Mouse (Mus musculus): ENCODE data around the gene Col4a1.

Gene Col4a1

DNA sequence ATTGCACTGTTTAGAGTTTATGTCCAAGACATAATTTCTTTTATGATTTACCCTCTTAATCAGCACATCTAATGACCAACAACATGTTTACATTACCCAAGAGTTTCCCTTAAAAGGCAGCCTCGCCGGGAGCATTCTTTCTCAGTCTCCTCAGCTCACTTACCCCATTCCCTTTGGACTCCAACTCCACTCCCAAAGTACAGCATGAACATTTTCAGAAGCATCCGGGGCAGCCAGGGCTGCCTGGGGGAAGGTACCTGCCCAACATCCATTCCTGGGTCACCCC lies 13.4 kb downstream of the Col4a1 start:
- no peak for DNase-seq (ENCODE audit: low read depth, low spot score)

DNA sequence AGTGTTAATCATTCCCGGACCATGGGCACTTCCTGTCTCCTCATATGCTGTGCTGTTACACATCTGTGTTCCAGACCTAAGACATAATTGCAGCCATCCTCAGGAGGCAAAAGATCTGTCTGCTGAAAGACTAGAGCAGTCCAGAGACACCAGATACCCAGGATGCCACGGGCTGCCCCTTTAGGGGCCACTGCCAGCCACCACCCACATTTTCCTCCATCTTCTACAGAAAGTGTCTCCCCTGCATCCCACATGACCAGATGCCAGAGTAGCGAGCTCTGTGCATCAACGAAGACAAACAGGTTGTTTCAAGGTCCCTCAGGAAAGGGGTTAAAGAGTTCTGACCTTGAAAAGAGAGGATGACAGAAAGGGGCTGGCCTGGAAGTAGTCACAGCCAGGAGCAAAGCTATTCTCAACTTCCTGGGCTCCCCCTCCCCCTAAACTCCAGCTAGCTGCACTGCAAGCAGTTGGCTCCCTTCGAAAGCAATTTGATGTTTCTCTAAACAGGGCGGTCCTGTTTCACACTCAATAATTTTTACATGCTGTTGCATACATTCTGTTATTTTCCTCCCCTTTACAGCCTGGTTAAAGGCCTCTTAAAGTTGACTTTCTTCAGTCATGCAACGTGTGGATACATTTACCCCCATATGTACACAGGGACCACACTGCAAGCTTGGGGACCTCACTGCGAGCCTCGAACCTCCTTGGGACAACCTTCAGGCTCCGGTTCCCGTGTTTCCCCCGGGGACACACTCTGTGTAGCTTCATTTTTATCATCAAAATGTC lies 13.9 kb downstream of the Col4a1 start:
- peak; percentile 40 for DNase-seq (ENCODE audit: low read depth, low spot score)

DNA sequence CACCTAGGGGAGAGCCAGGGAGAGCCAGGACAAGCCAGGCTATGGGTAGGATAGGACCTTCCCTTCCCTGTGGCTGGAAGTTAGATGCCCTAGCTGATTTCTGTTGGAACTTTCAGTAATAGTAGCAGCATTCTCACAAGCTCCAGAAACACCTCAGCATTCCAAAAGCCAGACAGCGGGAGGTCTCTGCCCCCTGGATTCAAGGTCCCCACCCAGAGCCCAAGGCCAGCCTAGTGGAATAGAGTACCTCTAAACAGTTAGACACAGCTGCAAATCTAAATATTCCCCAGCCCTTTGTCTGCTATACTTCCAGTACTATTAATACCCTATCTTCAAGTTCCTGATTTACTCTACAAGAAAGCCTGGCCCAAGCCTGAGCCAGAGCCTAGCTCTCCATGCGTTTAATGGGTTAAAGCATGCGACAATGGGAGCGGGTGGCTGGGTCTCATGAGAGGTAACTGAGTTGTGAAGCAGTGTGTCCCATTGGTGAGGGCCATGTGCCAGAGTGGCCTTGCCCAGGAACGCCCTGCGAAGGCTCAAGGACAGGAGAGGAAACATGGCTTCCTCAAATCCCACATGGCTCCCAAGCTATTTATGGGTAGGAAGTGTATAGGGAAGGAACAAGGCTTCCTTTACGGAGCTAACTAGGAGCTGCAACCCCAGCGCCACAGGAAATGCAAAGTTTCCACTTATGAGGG lies 15.3 kb downstream of the Col4a1 start:
- DNase-seq (ENCODE audit: low read depth, low spot score), result no peak

DNA sequence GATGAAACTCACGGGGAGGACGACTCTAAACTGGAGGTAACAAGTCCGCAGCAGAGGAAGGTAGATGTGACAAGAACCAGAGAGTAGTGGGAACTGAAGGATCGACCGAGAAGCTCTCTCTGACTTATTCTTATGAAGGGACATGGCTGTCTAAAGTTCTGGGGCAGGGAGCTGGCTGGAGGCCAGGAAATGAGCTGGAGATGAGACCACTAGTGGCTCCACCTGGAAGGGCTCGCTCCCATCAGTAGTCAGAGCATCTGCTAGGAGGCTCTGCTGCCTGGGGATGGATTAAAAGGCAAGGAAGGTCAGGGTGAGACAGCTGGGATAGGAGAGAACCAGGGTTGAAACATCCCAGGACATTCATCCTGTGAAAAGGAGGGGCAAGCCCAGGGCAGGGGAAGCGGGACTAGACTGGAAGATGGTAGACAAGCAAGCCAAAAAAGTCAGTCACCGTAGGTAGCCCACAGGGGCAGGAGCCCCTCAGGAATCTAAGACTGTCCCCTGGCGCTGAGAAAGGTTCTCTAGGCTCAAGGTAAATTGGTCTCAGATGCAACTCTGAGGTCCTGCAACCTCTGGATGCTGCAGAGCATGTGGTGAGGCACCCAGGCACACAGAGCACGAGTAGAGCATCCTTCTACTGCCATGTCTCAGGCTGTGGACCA lies 16.2 kb downstream of the Col4a1 start:
- no peak for DNase-seq (ENCODE audit: low read depth, low spot score)

DNA sequence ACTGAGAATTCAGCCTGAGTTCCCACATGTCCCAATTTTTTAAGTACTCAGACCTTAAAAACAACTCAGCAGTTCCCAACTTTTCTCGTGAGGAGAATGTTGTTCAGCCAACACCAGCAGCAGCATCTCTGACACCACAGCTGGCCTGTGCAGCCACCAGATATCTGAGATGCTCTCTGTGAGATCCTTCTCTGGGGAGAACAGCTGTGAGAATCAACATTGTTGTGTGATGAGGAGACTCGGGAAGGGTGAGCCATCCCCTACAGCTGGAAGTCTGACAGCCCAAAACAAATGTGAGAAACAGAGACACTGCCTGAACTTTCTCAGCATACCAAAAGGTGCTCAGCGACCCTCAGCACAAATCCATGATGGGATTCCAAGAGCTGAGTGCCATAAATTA lies 20.0 kb downstream of the Col4a1 start:
- peak; percentile 49 for DNase-seq (ENCODE audit: low read depth, low spot score)

DNA sequence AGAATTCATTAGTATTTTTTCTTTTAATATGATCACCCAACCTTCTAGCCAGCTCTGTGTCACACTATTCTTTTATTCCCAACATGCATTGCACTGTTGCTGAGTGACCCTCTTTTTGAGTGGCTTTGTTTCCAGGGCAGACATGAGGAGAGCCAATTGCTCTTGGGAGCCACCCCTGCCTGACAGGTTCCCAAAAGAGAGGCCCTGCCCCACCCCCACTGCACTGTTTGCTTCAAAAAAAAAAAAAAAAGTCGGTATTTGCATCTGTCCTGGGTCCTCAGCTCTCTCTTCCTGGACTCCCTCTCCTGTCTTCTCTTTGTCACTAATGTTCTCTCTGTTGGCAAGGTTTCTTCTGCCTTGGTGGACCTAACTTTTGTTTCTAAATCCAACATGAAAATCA lies 22.1 kb downstream of the Col4a1 start:
- no peak for DNase-seq (ENCODE audit: low read depth, low spot score)

DNA sequence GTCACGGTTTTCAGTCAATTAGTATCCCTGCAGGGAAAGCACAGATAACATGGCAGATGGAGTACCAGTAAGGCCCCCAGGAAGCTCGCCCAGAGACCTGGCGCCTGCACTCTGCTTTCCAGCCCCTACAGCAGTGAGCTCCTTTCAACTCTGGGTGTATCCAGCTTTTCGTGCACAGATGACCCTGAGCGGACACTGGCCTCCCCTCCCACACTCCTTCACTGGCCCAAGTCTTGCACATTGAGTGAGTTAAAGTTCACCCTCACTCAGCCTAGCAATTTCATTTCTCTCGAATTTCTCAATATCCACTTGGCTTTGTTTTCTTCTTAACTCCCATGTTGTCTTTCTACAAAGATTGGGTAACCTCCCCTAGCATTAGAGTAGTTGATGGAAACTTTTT lies 24.3 kb downstream of the Col4a1 start:
- DNase-seq (ENCODE audit: low read depth, low spot score), result no peak

DNA sequence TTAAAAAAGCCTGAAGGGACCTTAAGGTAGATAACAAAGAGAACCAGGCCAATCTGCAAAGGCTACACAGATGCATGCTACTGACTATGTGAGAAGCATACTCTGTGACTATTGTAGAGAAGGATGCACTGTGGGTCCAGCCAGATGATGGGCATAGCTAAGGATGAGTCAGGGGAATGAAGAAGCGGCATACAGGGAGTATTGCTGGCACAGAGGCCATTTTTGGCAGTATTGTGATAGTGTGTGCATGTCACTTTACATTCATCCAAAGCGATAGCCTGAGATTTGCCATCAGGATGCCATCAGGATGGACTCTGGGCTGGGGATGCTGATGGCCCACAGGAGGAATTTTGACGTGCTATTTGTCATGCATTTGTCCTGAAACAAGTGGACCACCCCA lies 25.5 kb downstream of the Col4a1 start:
- DNase-seq (ENCODE audit: low read depth, low spot score), result peak; percentile 59

DNA sequence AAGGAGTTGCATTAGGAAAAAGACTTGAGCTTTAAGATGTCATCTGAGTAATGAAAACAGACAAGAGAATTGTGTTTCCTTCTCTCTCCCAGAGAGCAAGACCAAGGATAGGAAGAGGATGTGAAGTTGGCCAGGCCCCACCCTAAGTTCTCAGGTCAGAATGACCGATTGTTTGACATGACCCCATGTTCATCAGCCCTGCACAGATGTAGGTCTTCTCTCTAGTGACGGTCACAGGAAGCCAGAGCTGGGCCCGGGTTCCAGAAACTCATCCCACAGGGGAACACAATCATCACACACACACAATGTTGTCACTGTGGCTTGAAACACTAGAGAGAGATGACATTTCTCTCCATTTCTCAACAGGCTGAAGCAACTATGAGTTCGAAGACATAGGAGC lies 27.2 kb downstream of the Col4a1 start:
- no peak for DNase-seq (ENCODE audit: low read depth, low spot score)

DNA sequence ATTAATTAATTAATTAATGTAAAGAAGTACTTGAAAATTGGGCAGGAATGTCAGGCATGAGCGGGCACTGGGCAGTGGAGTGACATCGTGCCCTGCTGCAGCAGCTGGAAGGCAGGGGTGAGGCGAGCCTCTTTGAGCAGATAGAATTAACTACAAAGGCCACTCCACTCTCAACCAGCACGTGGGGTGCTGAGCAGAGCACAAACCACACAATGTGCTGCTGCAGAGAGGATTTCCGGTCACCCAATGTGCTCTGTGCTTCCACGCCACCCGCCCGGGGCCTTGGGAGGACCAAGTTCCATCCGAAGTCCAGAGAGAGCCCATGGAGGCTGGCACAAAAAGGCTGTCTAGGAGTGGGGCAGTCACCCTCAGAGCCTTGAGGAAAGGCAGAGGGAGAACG lies 29.4 kb downstream of the Col4a1 start:
- DNase-seq (ENCODE audit: low read depth, low spot score), result no peak

DNA sequence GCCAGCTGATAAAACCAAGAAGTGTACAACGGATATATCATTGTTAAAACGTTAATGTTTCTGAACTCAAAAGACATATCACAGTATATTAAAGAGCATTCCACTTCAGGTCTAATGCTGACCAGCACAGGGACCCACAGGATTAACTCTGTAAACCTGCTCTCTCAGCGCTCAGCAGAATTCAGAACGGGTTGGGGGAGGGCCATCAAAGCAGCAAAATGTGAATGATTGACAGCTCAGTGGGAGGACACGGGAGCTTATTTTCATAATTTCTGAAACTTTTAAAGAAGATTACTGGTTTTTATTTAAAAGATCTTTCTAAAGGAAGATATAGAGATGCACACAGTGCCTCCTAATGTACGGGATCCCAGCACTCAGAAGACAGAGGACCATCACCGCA lies 29.9 kb downstream of the Col4a1 start:
- DNase-seq (ENCODE audit: low read depth, low spot score), result no peak

DNA sequence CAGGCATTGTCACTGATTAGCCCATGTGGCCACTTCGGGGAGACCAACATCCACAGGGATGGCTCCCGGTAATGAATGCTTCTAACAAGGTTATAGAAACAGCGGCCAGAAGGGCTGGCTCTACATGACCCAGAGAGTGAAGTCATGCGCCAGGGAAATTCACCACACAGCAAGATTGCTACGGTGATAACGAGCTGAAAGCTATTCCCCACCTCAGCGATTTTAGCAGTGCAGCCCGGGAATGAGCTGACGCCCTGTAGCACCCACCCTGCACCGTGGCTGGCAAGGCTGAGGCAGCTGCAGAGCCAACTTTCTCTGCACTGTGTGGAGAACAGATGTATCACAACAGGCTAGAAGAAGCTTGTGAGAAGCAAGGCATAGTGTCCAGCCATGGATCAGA lies 30.5 kb downstream of the Col4a1 start:
- no peak for DNase-seq (ENCODE audit: low read depth, low spot score)

DNA sequence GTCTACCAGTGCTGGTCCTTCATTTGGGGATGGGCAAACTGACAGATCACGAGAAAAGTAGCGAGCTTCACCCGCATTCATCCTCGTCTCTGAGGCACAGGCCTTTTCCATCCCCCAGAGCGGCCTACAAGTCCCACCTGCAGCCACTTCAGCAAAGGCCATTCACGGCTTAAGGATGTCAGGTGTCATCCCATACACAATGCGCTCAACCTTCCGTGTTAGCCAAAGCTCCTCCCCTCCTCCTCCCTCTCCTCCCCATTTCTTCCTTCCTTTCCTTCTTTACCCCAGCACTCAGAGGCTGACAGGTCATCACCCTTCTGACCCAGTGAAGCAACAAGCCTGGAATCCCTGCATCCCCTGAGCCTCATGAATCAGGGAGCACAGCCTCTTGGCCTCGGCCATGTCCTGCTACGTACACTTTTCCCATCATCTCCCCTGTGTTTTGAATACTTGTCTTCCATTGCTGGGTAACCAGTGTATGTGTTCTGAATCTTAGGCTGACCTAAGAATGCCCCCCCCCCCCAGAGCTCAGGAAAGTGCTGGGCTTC lies 31.8 kb downstream of the Col4a1 start:
- no peak for DNase-seq (ENCODE audit: low read depth, low spot score)

DNA sequence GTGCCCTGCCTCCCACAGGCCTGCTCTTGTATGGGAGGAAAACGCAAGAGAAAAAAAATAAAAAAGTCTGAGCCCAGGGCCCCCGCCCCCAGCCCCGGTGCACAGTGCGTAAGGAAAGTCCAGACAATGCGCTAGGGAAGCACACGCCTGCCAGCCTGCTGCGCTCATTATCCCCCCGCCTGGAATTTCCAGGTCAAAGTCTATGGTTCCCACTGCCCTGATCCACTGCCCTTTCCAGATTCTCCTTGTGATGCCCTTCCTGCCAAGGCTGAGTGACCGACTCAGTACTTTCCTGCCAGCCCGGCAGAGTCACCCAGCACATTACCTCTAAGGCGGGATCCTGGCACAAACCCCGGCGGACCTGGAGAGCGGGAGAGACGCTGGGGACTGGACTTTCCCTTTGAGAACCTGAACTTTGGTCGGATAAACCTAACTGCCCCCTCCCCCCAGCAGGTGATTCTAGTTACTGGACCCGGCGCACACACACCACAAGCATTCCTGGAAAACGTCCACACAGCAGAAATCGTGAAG lies 33.3 kb downstream of the Col4a1 start:
- no peak for DNase-seq (ENCODE audit: low read depth, low spot score)

DNA sequence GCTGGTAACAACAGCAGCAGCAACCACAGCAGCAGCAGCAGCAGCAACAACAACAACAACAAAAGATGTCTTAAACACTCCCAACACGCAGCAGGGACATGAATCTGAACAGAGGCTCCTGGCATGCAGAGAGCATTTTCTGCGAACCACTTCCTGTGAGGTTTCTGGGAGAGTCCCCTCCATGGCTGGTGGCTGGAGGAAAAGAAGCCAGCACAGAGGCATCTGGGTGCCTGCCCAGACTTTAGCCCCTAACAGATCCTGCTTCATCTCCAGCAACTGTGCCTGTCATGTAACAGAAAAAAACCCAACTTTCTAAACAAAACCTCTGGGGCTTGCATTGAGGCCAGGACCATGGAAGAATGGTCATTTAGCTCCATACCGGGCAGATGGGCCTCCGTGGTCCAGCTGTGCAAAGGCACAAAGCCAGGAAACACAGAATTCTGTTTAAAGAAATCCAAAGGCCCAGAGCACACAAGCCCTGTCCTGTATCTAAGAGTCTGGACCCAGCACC lies 34.5 kb downstream of the Col4a1 start:
- DNase-seq (ENCODE audit: low read depth, low spot score), result peak; percentile 87

DNA sequence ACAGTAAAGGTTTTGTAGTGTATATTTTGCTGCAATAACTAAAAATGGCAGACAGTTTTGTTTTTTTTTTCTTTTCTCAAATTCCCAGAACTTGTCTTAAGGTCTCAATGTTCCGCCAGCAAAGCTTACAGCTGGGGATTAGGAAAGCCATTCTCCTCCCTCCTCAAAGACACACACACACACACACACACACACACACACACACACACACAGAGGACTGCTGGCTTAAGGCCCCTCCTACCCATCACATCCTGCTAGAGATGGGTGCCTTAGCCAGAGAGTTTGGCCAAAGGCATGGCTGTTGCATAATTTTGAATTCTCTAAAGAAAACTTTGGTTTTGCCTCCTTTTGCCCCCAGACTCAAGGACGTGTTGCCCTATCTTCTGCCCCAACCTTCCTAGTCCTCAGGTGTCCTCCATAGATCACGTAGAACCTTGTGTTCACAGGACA lies 35.0 kb downstream of the Col4a1 start:
- peak; percentile 55 for DNase-seq (ENCODE audit: low read depth, low spot score)

DNA sequence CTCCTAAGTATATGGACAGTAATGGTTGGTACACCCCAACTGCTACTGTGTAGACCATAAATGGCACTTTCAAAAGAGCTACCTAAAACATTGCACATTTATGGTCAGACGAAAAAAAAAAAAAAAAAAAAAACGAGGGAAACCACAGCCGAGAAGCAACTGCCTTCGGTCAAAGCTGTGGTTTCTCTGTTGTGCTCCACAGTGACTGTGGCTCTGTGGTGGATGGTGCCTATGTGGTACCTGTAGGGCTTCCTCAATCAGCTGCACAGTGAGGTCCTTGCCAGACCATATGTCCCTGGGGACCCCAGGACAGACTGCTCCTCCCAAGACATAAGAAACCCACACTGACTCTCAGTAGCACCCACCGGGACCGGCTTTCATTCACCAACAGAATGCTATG lies 36.3 kb downstream of the Col4a1 start:
- no peak for DNase-seq (ENCODE audit: low read depth, low spot score)

DNA sequence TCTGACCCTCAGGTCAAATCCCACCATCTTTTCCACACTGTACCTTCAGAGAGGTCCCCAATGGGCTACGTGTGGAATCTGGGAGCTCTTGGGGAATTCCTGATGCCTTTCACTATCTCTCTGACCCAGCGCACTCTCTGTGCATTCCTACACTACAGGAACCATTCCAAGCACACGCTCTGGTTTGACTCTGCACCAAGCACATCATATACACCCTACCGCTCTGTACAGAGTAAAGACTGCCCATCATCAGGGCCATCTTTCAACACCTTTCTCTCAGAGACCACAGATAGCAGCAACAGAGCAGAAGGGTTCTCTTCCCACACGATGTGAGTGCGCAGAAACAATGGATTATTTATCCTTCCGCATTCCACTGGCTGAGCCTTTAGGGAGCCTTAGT lies 38.2 kb downstream of the Col4a1 start:
- peak; percentile 61 for DNase-seq (ENCODE audit: low read depth, low spot score)

DNA sequence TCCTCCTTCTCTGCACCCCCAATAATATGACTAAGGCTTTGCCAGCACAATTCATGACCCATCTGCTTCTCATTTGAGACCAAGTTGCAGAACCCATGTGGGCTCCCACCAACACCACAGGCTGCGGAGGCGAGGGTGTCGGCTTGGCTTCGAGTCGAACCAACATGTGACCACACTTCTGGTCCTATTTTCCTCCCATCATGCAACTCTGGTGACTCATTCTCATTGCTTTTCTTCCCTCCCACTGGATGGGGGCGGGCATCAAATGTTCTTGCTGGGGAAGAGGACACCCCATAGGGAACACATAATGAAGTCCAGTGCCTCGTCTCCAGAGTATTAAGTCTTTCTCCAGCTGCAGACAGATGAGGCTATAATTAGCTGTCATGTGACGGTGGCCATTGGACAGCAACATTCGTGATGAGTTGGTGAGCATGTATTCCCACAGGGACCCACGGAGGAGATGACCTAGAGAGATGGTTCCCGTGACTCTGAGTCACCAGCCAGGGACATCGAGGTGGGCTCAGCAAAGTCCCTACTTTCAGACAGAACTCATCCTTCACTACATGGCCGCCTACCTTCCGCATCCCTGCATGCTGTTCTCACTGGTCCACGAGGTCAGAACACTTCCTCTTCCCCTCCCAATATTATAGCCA lies 39.0 kb downstream of the Col4a1 start:
- peak; percentile 99 for DNase-seq (ENCODE audit: low read depth, low spot score)

DNA sequence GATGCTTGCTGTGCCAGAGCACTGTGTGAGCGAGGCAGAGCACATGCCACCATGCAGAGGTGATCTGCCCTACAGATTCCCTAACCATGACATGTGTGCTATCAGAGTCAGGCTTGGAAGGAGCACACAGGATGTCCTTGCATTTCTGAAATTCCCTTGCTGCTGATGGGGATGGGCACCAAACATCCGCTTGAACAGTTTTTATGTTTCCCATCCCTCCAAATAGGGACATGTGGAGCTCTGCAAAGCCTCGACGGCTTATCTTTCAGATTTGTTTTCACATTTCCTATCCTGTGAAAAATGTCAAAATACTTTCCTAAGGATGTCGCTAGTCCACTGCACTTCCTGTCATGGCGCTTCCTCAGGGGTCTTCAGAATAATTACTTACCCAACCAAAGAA lies 40.4 kb downstream of the Col4a1 start:
- DNase-seq (ENCODE audit: low read depth, low spot score), result no peak

DNA sequence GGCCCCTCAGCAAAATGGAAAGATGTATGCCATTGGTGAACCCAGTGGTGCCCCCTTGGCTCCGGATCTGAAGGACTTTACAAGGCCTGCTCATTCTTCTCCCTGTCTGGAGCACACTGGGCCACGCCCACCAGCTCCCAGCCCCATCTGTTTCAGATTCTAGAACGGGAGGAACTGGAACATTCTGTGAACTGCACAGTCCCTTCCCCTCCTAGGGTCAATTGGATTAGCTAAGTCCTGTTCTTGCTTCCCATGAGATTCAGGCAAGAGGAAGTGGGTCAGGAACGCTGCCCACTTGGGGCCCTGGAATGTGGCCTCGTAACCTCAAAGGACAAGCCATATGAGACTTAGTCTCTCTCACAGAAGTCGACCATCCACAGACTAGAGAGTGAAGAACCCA lies 41.8 kb downstream of the Col4a1 start:
- DNase-seq (ENCODE audit: low read depth, low spot score), result peak; percentile 73

DNA sequence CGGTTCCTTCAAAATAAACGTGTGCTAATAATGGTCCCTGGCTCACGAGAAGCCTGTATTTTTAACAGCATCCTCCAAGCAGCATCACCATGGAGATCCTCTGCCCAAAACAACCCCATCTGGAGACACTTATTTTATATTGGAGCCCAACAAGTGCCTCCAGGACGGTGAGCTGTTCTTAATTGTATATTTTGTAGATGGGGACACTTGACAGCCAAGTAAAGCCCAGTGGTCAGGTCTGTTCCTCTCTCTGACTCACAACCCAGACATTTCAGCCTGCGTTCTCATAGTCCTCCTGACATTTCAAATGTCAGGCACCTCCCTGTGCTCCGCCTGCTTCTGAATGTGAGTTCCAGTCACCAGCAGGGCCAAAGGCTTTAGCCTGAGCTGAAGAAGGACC lies 43.9 kb downstream of the Col4a1 start:
- DNase-seq (ENCODE audit: low read depth, low spot score), result peak; percentile 64

Measured in 3T3-L1 (cell line).